Mouse (Mus musculus) spleen, postnatal 36 days (tissue): ENCODE results near the gene Zfp276.
A peak's percentile ranks its signal among the peaks of the same experiment; 100 is the strongest.
"Not testable (repeated sequence)": the region's sequence is repeated elsewhere in the genome, so short reads cannot be mapped to it uniquely, and the experiment has no call there.

Experiments used
- DNase-seq, 2 experiments: peaks; one replicate each; pipeline ENCODE4 v3.0.0; 2022; ENCODE audit warnings: low spot score in 2 of 2, mixed read lengths in 1 of 2

The Zfp276 gene

GRCm38 (mm10) chr8:123244382-123244781 is 9.6 kb upstream of the Zfp276 start:
- DNase-seq = no peak

DNA sequence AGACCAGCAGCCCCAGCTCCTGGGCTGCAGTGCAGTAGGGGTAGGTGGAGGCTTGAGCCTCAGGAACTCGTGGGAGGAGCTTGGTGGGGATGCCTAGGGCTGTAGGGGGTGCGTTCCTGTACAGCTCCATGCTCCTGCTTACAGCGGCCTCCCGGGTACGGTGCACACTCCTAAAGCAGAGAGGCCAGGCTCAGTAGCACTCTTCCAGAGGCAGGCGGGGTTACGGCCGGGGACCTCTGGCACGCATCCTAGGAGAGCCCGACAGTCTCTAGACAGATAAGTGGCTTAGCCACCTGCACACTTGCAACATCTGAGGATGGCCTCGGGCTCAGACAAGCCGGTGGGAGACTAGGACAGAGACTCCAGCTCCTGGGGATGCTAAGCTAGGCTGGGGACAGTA is 8.5 kb upstream of the Zfp276 start:
- no peak for DNase-seq

DNA sequence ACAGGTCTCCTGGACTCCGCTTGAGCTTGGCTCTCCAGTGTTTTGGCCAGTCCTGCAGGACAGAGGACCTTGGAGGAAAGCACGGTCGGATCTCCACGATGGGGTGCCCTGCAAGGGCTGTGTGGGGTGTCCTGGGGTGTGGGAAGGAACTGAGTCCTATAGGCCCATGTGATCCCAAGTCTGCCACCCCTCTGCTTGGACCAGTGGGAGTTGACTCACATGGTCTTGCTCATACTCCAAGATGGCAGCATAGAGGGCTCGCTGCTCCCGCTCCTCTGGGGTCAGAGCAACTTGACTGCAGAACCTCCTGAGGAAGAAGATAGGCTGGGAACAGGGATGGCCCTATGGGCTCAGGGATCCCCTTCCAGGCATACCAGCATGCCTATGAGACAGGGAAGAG is 6.2 kb upstream of the Zfp276 start:
- DNase-seq = no peak

- DNase-seq = no peak
Observed at GRCm38 (mm10) chr8:123248596-123248995, 5.4 kb upstream of the Zfp276 start.

- no peak for DNase-seq
Observed at GRCm38 (mm10) chr8:123250940-123251339, 3.1 kb upstream of the Zfp276 start.

DNA sequence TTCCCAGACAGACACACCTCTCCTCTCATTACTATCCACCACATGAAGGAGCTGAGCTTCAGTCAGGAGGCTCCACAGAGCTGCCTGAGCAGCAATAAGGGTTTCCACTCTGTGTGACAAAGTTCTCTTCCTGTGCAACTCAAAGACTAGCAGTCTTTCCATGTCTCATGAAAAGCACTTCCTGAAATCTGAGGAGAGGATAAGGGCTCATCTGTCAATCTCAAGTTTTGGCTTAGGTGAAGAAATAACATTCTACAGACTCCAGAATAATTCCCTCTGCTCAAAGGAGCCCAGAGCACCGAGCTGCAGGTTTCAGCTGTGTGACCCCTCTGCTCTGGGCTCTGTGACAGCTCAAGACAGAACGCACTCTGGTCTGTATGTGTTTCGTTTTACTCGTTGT is 1.1 kb upstream of the Zfp276 start:
- DNase-seq = no peak

DNA sequence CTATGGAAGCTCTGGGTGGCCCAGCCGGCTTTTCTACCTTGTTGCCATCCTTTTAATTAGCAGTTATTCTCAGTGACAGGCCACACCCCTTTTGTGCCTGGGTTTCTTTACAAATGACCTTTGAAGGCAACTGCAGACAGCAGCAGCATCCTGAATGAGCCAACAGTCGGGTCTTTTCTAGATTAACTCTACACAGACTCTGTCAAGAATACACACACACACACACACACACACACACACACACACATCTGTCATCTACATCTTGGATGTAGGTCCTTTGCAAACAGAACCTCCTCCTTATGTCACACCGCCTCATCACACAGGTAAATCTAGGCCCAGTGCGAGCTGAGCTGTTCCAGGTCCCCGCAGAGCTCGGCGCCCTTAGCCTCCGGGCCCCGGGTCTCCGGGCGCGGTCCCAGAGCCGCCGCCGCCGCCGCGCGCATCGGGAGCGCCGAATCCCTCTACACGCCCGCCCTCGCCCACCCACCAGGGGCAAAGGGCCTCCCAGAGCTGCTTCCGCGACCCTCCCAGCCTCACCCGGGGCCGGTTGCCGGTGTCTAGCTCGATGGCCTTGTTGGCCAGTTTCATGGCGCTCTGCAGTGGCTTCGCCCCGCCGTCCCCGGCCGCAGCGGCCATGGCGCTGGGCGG is 420 bp upstream of the Zfp276 start:
- peak in 1 of 2 experiments; percentile 25 for DNase-seq

DNA sequence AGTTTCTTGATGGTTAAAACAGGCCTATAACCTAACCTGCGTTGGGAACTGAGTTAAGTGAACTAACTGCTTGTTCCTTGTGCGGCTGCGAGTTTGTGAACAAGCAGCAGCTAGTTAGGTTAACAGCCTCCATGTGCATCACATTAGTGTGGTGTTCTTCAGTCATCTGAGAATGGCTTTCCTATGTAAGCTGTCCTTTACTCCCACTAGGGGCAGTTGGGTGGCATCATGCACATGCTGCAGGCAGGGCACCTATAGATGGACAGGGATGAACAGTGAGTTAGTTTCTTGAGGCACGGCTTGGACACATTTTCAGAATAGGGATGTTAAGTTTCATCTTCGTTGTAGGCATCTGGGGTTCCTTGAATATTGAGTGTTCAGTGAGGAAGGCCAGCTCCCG is 1.2 kb downstream of the Zfp276 start:
- no peak for DNase-seq

DNA sequence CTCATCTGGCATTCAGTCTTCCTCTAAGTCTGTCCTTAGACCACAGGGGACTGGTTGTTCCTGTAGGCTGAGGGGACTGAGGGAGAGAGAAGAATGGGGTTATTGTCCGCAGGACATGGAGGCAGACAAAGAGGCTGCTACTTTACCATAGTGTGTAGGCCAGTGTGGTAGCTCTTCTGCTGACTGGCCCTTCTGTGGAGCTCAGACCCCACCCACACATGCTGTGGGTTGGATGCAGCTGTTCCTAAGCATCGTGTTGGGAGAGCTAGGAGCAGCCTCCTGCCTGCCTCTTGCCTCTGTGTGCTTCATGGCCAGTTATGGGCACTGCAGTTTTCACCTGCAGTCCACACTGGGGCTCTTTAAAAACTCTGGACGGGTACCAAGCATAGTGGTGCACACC is 3.1 kb downstream of the Zfp276 start:
- no peak for DNase-seq

DNA sequence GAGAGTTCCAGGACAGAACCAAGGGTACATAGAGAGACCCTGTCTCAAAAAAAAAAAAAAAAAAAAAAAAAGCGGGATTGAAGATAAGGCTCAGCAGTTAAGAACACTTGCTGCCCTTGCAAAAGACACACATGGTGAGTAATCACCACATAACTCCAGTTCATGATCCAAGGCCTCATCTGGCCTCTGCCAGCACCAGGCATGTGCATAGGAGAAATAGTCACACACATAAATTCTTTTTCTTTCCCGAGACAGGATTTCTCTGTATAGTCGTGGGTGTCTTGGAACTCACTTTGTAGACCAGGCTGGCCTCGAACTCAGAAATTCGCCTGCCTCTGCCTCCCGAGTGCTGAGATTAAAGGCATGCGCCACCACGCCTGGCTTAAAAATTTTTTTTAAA is 3.6 kb downstream of the Zfp276 start:
- DNase-seq = not testable (repeated sequence)

GRCm38 (mm10) chr8:123267926-123268656 is 14.1 kb downstream of the Zfp276 start:
- DNase-seq = no peak

DNA sequence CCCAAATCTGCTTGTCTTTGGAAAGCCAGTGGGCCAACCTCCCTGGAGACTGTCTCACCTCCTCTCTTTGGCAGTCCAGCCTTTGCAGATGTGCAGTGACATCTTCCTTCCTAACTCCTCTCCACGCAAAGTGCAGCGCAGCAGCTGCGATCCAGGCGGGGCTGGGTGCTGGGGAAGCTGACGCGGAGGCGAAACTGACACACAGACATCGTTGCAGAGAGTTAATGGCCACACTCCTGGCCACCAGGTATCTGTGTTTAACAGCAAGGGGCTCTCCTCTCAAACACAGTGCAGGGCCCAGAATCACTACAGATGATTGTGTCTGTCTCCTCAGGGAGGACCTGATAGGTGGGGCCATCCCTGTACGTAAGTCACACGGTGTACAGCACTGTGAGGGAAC is 17.2 kb downstream of the Zfp276 start:
- no peak for DNase-seq

DNA sequence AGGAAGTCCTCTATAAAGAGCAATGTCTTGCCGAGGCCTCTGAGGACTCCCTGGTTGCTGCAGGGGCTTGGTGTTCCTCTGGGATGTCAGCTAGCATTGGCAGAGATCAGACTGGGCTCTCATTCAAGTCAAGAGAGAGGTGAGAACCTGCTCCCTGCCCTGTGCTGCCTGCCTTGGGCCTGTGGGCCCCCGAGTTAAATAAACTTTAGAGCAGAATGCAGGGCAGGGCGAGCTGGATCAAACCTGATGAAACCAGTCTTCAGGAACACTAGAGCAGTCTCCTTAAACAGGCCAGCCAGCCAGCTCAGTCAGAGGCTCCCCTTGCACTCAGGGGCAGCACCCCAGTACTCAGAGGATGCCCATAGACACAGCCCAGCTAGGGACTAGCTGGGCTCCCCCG is 17.9 kb downstream of the Zfp276 start:
- DNase-seq = no peak

DNA sequence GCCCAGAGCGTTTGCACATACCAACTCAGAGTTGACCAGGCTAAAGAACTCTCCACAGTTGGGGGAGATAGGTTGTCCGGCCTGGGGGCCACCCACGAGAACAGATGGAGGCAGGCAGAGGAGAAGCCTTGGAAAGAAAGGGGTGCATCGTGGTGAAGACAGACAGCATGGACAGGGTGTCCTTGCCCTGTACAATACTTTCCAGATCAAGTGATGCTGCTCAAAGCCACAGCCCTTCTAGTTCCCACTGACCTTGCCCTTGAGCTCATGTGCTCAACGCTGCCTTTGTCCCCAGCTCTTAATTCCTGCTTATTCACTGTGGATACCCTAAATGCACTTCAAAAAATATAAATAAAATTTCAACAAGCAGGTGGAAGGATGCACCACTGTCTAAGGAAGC is 20.5 kb downstream of the Zfp276 start:
- DNase-seq = no peak

DNA sequence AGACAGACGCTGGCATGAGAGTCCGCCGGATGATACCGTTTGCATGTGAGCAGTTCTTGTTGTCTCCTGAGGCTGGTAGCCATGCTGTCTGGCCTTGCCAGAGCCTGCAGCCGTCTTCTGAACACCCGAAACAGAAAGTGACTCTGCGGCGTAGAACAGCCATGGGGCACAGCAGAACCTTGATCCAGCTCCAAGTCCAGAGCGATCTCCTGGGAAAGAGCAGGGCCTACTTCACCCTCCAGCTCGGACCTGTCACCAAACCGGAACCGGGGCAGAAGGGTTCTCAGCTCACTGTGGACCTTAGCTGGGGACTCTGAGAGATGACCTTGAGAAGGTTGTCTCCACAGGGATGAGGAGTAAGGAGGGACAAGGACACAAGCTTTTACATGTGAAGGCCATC is 21.1 kb downstream of the Zfp276 start:
- no peak for DNase-seq

DNA sequence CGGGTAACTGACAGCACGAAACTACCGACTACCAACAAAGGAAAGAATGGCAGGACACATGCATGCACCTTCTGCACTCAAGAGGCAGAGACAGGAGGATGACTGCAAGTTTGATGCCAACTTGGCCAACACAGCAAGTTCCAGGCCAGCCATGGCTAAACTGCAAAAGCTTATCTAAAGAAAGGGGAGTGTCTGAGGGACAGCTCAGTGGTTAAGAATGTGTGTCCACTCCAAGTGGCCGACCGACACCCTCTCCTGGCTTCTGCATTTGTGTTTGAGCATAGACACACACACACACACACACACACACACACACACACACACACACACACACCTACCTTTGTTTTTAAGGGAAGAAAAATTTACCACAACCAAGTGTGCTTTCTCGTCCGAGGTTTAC is 24.4 kb downstream of the Zfp276 start:
- DNase-seq = no peak

GRCm38 (mm10) chr8:123279828-123280227 is 25.8 kb downstream of the Zfp276 start:
- DNase-seq = no peak

- no peak for DNase-seq
Observed at GRCm38 (mm10) chr8:123280302-123281094, 26.5 kb downstream of the Zfp276 start.

DNA sequence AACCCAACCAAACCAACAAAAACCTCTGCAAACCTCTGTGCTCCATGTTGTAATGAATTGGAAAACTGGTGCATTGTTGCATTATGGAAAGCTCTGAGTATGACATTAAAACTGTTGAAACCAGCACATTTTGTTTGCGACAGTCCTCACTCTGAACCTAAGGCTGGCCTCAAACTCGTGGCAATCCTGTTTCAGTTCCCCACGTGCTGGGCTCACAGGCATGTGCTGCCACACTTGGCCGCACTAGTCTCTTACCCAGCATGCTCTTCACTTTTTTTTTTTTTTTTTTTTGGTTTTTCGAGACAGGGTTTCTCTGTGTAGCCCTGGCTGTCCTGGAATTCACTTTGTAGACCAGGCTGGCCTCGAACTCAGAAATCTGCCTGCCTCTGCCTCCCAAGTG is 29.0 kb downstream of the Zfp276 start:
- DNase-seq = peak; percentile 66 to 71

GRCm38 (mm10) chr8:123283991-123284390 is 30.0 kb downstream of the Zfp276 start:
- DNase-seq = peak; percentile 78 to 79

GRCm38 (mm10) chr8:123284493-123284892 is 30.5 kb downstream of the Zfp276 start:
- no peak for DNase-seq

- no peak for DNase-seq
Observed at GRCm38 (mm10) chr8:123287362-123287761, 33.4 kb downstream of the Zfp276 start.

DNA sequence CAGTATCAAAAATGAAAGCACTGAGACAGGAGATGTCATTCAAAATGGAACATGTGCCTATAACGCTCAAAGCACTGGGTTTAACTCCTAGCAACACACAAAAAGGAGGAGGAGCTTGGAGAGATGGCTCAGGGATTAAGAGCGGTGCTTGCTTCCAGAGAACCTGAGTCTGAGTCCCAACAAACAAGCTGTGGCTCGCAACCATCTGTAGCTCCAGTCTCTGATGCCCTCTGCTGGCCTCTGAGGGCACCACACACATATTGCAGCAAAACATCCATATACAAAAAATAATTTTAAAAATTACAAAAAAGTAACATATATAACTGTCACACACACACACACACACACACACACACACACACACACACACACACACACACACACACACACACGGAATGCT is 36.2 kb downstream of the Zfp276 start:
- DNase-seq = peak in 1 of 2 experiments; percentile 25
